Mouse (Mus musculus): ENCODE data around the gene Crip1. TPM values are rescaled to one million over a fixed set of nuclear protein-coding genes. Genes with fewer than 3 reads are reported as not detected.

The Crip1 gene
- total and polyA plus RNA-seq, 3 experiments: 282 to 438 TPM; not detected in 1

GRCm38 (mm10) chr12:113144886-113145285 lies 1.2 kb upstream of the Crip1 start:
- Histone ChIP-seq H3K9me3 (replicated peaks; ENCODE audit: insufficient read depth, low read length) (no peaks in the 10 kb centered on the region), H3K4me1 (ENCODE audit: control insufficient read depth in 1 of 2, insufficient read depth in 2 of 2, low read length in 2 of 2) (peaks cover 10 to 32% of the 10 kb centered on the region in 2 experiments; a peak in 3 of 4 replicates), H3K27me3 (ENCODE audit: control insufficient read depth in 1 of 2, insufficient read depth in 2 of 2, low read length in 2 of 2) (no peaks in the 10 kb centered on the region), H3K4me3 (ENCODE audit: control insufficient read depth in 1 of 2, insufficient read depth in 1 of 2, low read depth in 2 of 2, low read length in 2 of 2) (no peak overlapping the region), H3K27ac (ENCODE audit: control insufficient read depth, low read depth, low read length) (no peak overlapping the region), H3K9ac (ENCODE audit: control insufficient read depth, low read depth, low read length, poor library complexity, severe bottlenecking) (no peak overlapping the region), H3K36me3 (ENCODE audit: control insufficient read depth in 1 of 2, insufficient read depth in 2 of 2, low read length in 2 of 2) (peaks cover 0 to 12% of the 10 kb centered on the region in 2 experiments; a peak in 2 of 4 replicates), H3K79me2 (ENCODE audit: control insufficient read depth, insufficient read depth, low read length, poor library complexity) (peaks cover 2% of the 10 kb centered on the region; the same call in 1 of the 2 replicates)
- DNase-seq (ENCODE audit: low read depth, low spot score): no peak
- TF ChIP-seq MAX (IDR thresholded peaks at IDR 0.05; ENCODE audit: low read length): no peak
- no peak for TF ChIP-seq POLR2A (IDR thresholded peaks at IDR 0.05; ENCODE audit: control insufficient read depth in 1 of 2, insufficient read depth in 1 of 2, low read depth in 1 of 2, low read length in 2 of 2, poor library complexity in 1 of 2)
- TF ChIP-seq NELFE (IDR thresholded peaks at IDR 0.05; ENCODE audit: low read depth, low read length): no peak
- no peak for TF ChIP-seq TAL1 (IDR thresholded peaks at IDR 0.05; ENCODE audit: low read length)
- TF ChIP-seq MXI1 (IDR thresholded peaks at IDR 0.05; ENCODE audit: low read depth, low read length): no peak
- TF ChIP-seq CTCF (IDR thresholded peaks at IDR 0.05 in 2 of 3, conservative IDR thresholded peaks at IDR 0.05 in 1 of 3; ENCODE audit: control insufficient read depth in 1 of 3, insufficient read depth in 1 of 3, low read depth in 2 of 3, low read length in 3 of 3, poor library complexity in 1 of 3, severe bottlenecking in 1 of 3): no peak

GRCm38 (mm10) chr12:113145591-113145990 lies 525 bp upstream of the Crip1 start:
- TF ChIP-seq GATA1 (IDR thresholded peaks at IDR 0.05; ENCODE audit: low read depth, low read length): no peak
- TF ChIP-seq RCOR1 (IDR thresholded peaks at IDR 0.05; ENCODE audit: low read depth, low read length): no peak
- TF ChIP-seq SMC3 (IDR thresholded peaks at IDR 0.05; ENCODE audit: low read depth, low read length): no peak
- no peaks in the 10 kb centered on the region for H3K27me3 ChIP-seq (ENCODE audit: control insufficient read depth in 1 of 2, insufficient read depth in 2 of 2, low read length in 2 of 2)

GRCm38 (mm10) chr12:113147481-113147880 lies 1.4 kb downstream of the Crip1 start:
- Histone ChIP-seq H3K27me3 (ENCODE audit: control insufficient read depth in 1 of 2, insufficient read depth in 2 of 2, low read length in 2 of 2) (no peaks in the 10 kb centered on the region), H3K27ac (ENCODE audit: control insufficient read depth, low read depth, low read length) (no peak overlapping the region), H3K79me2 (ENCODE audit: control insufficient read depth, insufficient read depth, low read length, poor library complexity) (no peaks in the 10 kb centered on the region; the same call in 1 of the 2 replicates), H3K4me1 (ENCODE audit: control insufficient read depth in 1 of 2, insufficient read depth in 2 of 2, low read length in 2 of 2) (peaks cover 13 to 29% of the 10 kb centered on the region in 2 experiments), H3K9me3 (replicated peaks; ENCODE audit: insufficient read depth, low read length) (no peaks in the 10 kb centered on the region), H3K9ac (ENCODE audit: control insufficient read depth, low read depth, low read length, poor library complexity, severe bottlenecking) (no peak overlapping the region), H3K4me3 (ENCODE audit: control insufficient read depth in 1 of 2, insufficient read depth in 1 of 2, low read depth in 2 of 2, low read length in 2 of 2) (no peak overlapping the region), H3K36me3 (ENCODE audit: control insufficient read depth in 1 of 2, insufficient read depth in 2 of 2, low read length in 2 of 2) (peaks cover 0 to 13% of the 10 kb centered on the region in 2 experiments; a peak in 2 of 4 replicates)
- no peak for DNase-seq (ENCODE audit: low read depth, low spot score)
- TF ChIP-seq RAD21 (IDR thresholded peaks at IDR 0.05; ENCODE audit: low read depth, low read length): no peak
- TF ChIP-seq MAZ (IDR thresholded peaks at IDR 0.05; ENCODE audit: low read depth, low read length): no peak
- TF ChIP-seq E2F4 (IDR thresholded peaks at IDR 0.05; ENCODE audit: borderline replicate concordance, low read depth, low read length): no peak
- no peak for TF ChIP-seq POLR2AphosphoS2 (IDR thresholded peaks at IDR 0.05; ENCODE audit: low read length)
- TF ChIP-seq UBTF (IDR thresholded peaks at IDR 0.05; ENCODE audit: borderline replicate concordance, insufficient read depth, low read depth, low read length): no peak
- TF ChIP-seq RCOR1 (IDR thresholded peaks at IDR 0.05; ENCODE audit: low read depth, low read length): no peak
- no peak for TF ChIP-seq ZNF384 (IDR thresholded peaks at IDR 0.05; ENCODE audit: low read depth, low read length)
- TF ChIP-seq JUND (IDR thresholded peaks at IDR 0.05; ENCODE audit: low read depth, low read length): no peak
- no peak for TF ChIP-seq USF2 (IDR thresholded peaks at IDR 0.05; ENCODE audit: borderline replicate concordance in 1 of 2, insufficient read depth in 1 of 2, low read depth in 1 of 2, low read length in 2 of 2)
- TF ChIP-seq ETS1 (IDR thresholded peaks at IDR 0.05; ENCODE audit: low read depth, low read length): no peak
- TF ChIP-seq NELFE (IDR thresholded peaks at IDR 0.05; ENCODE audit: low read depth, low read length): no peak
- TF ChIP-seq MAFK (IDR thresholded peaks at IDR 0.05; ENCODE audit: borderline replicate concordance, low read depth, low read length): no peak
- no peak for TF ChIP-seq ELF1 (IDR thresholded peaks at IDR 0.05; ENCODE audit: low read depth, low read length)
- no peak for TF ChIP-seq MAX (IDR thresholded peaks at IDR 0.05; ENCODE audit: low read length)

More at GRCm38 (mm10) chr12:113145591-113145990, 525 bp upstream of the Crip1 start:
- Histone ChIP-seq H3K27ac (ENCODE audit: control insufficient read depth, low read depth, low read length) (no peak overlapping the region), H3K4me1 (ENCODE audit: control insufficient read depth in 1 of 2, insufficient read depth in 2 of 2, low read length in 2 of 2) (peaks cover 10 to 32% of the 10 kb centered on the region in 2 experiments; a peak in 3 of 4 replicates), H3K36me3 (ENCODE audit: control insufficient read depth in 1 of 2, insufficient read depth in 2 of 2, low read length in 2 of 2) (peaks cover 0 to 12% of the 10 kb centered on the region in 2 experiments; a peak in 2 of 4 replicates), H3K4me3 (ENCODE audit: control insufficient read depth in 1 of 2, insufficient read depth in 1 of 2, low read depth in 2 of 2, low read length in 2 of 2) (no peak overlapping the region), H3K9me3 (replicated peaks; ENCODE audit: insufficient read depth, low read length) (no peaks in the 10 kb centered on the region), H3K9ac (ENCODE audit: control insufficient read depth, low read depth, low read length, poor library complexity, severe bottlenecking) (no peak overlapping the region), H3K79me2 (ENCODE audit: control insufficient read depth, insufficient read depth, low read length, poor library complexity) (peaks cover 2% of the 10 kb centered on the region; the same call in 1 of the 2 replicates)
- DNase-seq (ENCODE audit: low read depth, low spot score): no peak
